Mouse (Mus musculus) kidney, adult 18-20 months (tissue): ENCODE data around the gene Bbx.

Experiments
- DNase-seq: peaks from one replicate; pipeline ENCODE4 v3.0.0; 2021

The Bbx gene

DNA sequence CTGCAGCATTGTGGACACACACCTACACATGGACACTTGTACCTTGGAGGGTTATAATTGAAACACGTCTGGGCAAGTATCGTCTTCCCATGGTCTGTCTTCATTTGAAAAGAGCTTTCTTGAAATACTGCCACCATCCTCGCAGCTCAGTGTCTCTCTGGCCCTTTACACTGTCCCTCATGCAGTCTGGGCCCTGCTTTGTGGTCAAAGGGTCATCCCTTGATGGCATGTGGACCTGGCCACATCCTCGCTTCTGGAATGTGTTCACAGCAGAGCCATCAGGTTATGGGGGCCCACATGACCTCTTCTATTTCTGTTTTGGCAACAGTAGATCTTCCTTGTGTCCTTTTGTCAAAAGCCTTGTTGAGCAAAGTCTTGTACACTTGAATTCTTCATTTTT is 282.6 kb downstream of the Bbx start:
- DNase-seq: no peak

- DNase-seq: no peak
Measured at GRCm38 (mm10) chr16:50147900-50148299, 284.3 kb downstream of the Bbx start.
